Mouse (Mus musculus) myocyte (in vitro differentiated cells): ENCODE measurements around the gene Gpr15.

Source experiments
- MYOD1 ChIP-seq, 3 experiments: IDR thresholded peaks; one replicate each; pipeline ENCODE4 v1.6.1; 2011; ENCODE audit warnings: control low read depth in 2 of 3, low read depth in 2 of 3, mild to moderate bottlenecking in 2 of 3, moderate library complexity in 1 of 3; ENCODE audit not compliant: insufficient read length in 2 of 3, control insufficient read depth in 1 of 3
- POLR2A ChIP-seq: IDR thresholded peaks from one replicate; pipeline ENCODE4 v1.6.1; 2011; ENCODE audit warnings: low read depth, mild to moderate bottlenecking, control low read depth, moderate library complexity; ENCODE audit not compliant: insufficient read length

DNA sequence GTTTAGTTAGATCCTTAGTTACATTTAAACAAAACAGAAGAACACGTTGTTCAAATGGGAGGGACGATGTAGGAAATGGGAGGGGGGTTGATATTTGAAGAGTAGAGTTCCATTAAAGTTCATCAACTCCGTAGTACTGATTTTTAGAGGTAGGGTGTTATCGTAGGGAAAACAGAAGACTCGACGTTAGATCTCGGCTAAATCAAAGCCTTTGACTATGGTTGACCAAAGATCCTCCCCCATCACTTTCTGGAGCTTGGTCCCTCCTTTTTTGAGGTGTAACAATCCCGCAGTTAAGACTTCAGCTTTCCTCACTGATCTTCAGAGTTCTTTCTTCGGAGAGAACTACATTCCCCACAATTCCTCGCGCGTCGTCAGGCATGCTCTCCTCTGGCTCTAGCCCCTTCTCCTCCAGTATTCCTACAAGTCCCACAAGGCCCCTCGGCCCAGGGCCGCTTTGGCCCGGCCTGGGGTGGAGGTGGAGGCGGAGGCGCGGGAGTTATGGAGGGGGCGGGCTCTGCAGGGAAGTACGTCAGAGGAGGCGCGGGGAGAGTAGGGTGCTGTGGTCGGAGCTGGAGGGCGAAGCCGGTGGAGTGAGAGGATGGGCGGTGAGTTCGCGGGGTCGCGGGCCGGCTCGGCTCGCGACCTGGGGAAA lies 8.7 kb upstream of the Gpr15 start, which contains the start of gene Cldnd1:
- TF ChIP-seq POLR2A: peak; percentile 92
- no peak for TF ChIP-seq MYOD1 (IDR thresholded peaks at IDR 0.05; ENCODE audit: control insufficient read depth in 1 of 3, insufficient read length in 2 of 3, low read depth in 2 of 3)
